8 mouse cellular contexts compared by ENCODE assay signal in genomic region chr9:105053147-105053557, GRCm38 (mm10). TPM values are rescaled to one million over a fixed set of nuclear protein-coding genes. Genes with fewer than 3 reads are reported as not detected.
DNase-seq lines count a peak whose midpoint lies in the region; ATAC-seq and TF ChIP-seq lines count a peak whose summit lies in the region.

TSS of gene Mrpl3 (plus strand) at chr9:105053239.

- DNase-seq in 3134 (ENCODE audit: extremely low read depth, insufficient read length, low spot score) = peak; percentile 77
- DNase-seq in adrenal gland, postnatal 36 days = peak; percentile 84 to 86
- DNase-seq in heart, adult 2 months = peak; percentile 84 to 92
- DNase-seq in kidney, adult 8-10 months = peak; percentile 77 to 90
- DNase-seq in spleen, postnatal 10 days (ENCODE audit: low spot score in 2 of 2) = peak; percentile 78 to 80

- H3K9me3 ChIP-seq in embryonic facial prominence, embryonic 13.5 days = no peaks in the 10 kb centered on the region
- no peaks in the 10 kb centered on the region for H3K9me3 ChIP-seq in limb, embryonic 13.5 days
- no peaks in the 10 kb centered on the region for H3K9me3 ChIP-seq in midbrain, embryonic 16.5 days (replicated peaks; ENCODE audit: control insufficient read depth, low read length, poor library complexity, severe bottlenecking)

- TF ChIP-seq CTCF in heart, adult 2 months (IDR thresholded peaks at IDR 0.05) = no peak

- peak within 1 kb of the TSS; percentile 98 for H3K9ac ChIP-seq in embryonic facial prominence, embryonic 13.5 days
- peak within 1 kb of the TSS; percentile 95 for H3K9ac ChIP-seq in heart, adult 2 months (ENCODE audit: low read depth, low read length)
- peak within 1 kb of the TSS; percentile 83 for H3K9ac ChIP-seq in limb, embryonic 13.5 days
- peak within 1 kb of the TSS; percentile 99 for H3K9ac ChIP-seq in midbrain, embryonic 16.5 days (ENCODE audit: low read depth, low read length)

- H3K36me3 ChIP-seq in embryonic facial prominence, embryonic 13.5 days = peaks cover 31% of the 10 kb centered on the region
- H3K36me3 ChIP-seq in heart, adult 2 months (ENCODE audit: control insufficient read depth, insufficient read depth, low read length) = peaks cover 6% of the 10 kb centered on the region; the same call in 1 of the 2 replicates
- H3K36me3 ChIP-seq in limb, embryonic 13.5 days = peaks cover 31% of the 10 kb centered on the region
- H3K36me3 ChIP-seq in midbrain, embryonic 16.5 days (ENCODE audit: control insufficient read depth, insufficient read depth, low read length) = peaks cover 18% of the 10 kb centered on the region

- peak within 1 kb of the TSS; percentile 99 for H3K4me3 ChIP-seq in embryonic facial prominence, embryonic 13.5 days
- H3K4me3 ChIP-seq in heart, adult 2 months = peak within 1 kb of the TSS; percentile 96
- peak within 1 kb of the TSS; percentile 67 for H3K4me3 ChIP-seq in limb, embryonic 13.5 days
- H3K4me3 ChIP-seq in midbrain, embryonic 16.5 days (ENCODE audit: low read depth, low read length) = peak within 1 kb of the TSS; percentile 99

- peak within 1 kb of the TSS; percentile 39; the same call in 1 of the 2 replicates for H3K27ac ChIP-seq in embryonic facial prominence, embryonic 13.5 days
- peak within 1 kb of the TSS; percentile 93 for H3K27ac ChIP-seq in heart, adult 2 months
- H3K27ac ChIP-seq in limb, embryonic 13.5 days = no peak within 1 kb of the TSS; the same call in 1 of the 2 replicates
- peak within 1 kb of the TSS; percentile 61; the same call in 1 of the 2 replicates for H3K27ac ChIP-seq in midbrain, embryonic 16.5 days (ENCODE audit: low read length)

- H3K4me2 ChIP-seq in embryonic facial prominence, embryonic 13.5 days = peak within 1 kb of the TSS; percentile 71
- H3K4me2 ChIP-seq in limb, embryonic 13.5 days (replicated peaks) = peak within 1 kb of the TSS; percentile 79
- peak within 1 kb of the TSS; percentile 81 for H3K4me2 ChIP-seq in midbrain, embryonic 16.5 days (ENCODE audit: low read length)

- TF ChIP-seq POLR2A in heart, adult 2 months (IDR thresholded peaks at IDR 0.05; ENCODE audit: insufficient read depth, low read depth, low read length) = peak; percentile 61; the same call in 1 of the 2 replicates

- H3K79me2 ChIP-seq in heart, adult 2 months (replicated peaks; ENCODE audit: control insufficient read depth, insufficient read depth, low read length) = 0 out of 2 replicates have a peak, but pooled peaks cover 1% of the 10 kb centered on the region

- no peaks in the 10 kb centered on the region for H3K27me3 ChIP-seq in embryonic facial prominence, embryonic 13.5 days
- H3K27me3 ChIP-seq in heart, adult 2 months (ENCODE audit: control insufficient read depth, insufficient read depth, low read length) = no peaks in the 10 kb centered on the region
- 0 out of 2 replicates have a peak, but pooled peaks cover 4% of the 10 kb centered on the region for H3K27me3 ChIP-seq in limb, embryonic 13.5 days
- H3K27me3 ChIP-seq in midbrain, embryonic 16.5 days (ENCODE audit: control insufficient read depth, insufficient read depth, low read depth, low read length) = no peaks in the 10 kb centered on the region

- 0 out of 2 replicates have a peak, but pooled peaks have one; percentile 56 for ATAC-seq in embryonic facial prominence, embryonic 13.5 days (ENCODE audit: insufficient number of reproducible peaks, insufficient read depth, low FRiP score, low TSS enrichment, low read depth)
- ATAC-seq in limb, embryonic 13.5 days (ENCODE audit: low FRiP score, low read depth) = peak; percentile 85
- ATAC-seq in midbrain, embryonic 16.5 days = peak; percentile 68

- peak; percentile 56; the same call in 1 of the 2 replicates for TF ChIP-seq EP300 in heart, adult 2 months (IDR thresholded peaks at IDR 0.05; ENCODE audit: insufficient read depth, low read depth, low read length)

- intact Hi-C loops in heart, adult 2 months (cut with DNase I) = loop anchor here (2.0 to 5.0 kb wide), 2 partner anchors 79 to 342 kb away; partner anchors contain the start of genes Aste1, Nek11 and Nudt16

- peaks cover 9% of the 10 kb centered on the region; the same call in 1 of the 2 replicates for H3K4me1 ChIP-seq in embryonic facial prominence, embryonic 13.5 days
- H3K4me1 ChIP-seq in heart, adult 2 months (ENCODE audit: control insufficient read depth, insufficient read depth, low read length) = no peaks in the 10 kb centered on the region; the same call in 1 of the 2 replicates
- H3K4me1 ChIP-seq in limb, embryonic 13.5 days = peaks cover 6% of the 10 kb centered on the region; the same call in 1 of the 2 replicates
- peaks cover 17% of the 10 kb centered on the region for H3K4me1 ChIP-seq in midbrain, embryonic 16.5 days (ENCODE audit: control insufficient read depth, insufficient read depth, low read length)

- under 1% methylated on average over 31 of the region's 31 CpGs for WGBS in embryonic facial prominence, embryonic 13.5 days
- under 1% methylated on average over 31 of the region's 31 CpGs for WGBS in heart, adult 2 months
- WGBS in limb, embryonic 13.5 days = 1% methylated on average over 31 of the region's 31 CpGs
- 0% methylated on average over 31 of the region's 31 CpGs for WGBS in midbrain, embryonic 16.5 days

RNA-seq across cellular contexts. Expression of gene Mrpl3, which starts in this region (rescaled TPM):
- 10 to 100 TPM; 91.1 to 95.3 TPM for total RNA-seq in adrenal gland, postnatal 36 days (2021)
- polyA plus RNA-seq in embryonic facial prominence, embryonic 13.5 days (2015; fragmentation: Nextera tagmentation; extraction: Ambion mirVana) = 95.3 and 112 TPM in 2 replicates
- 100 to 1,000 TPM; 174 to 183 TPM for total RNA-seq in heart, adult 2 months (2021)
- 72.3 and 92.3 TPM in 2 replicates for polyA plus RNA-seq in heart, adult 2 months (2012; rRNA removed)
- 107 and 111 TPM in 2 replicates for polyA plus RNA-seq in limb, embryonic 13.5 days (2015; fragmentation: Nextera tagmentation; extraction: Ambion mirVana)
- 86.6 and 93.4 TPM in 2 replicates for polyA plus RNA-seq in midbrain, embryonic 16.5 days (2015; fragmentation: Nextera tagmentation; extraction: Ambion mirVana)
